Mouse (Mus musculus) thymus, adult 2 months (tissue): ENCODE measurements around the gene Tmed10.

ENCODE experiments used
- CTCF ChIP-seq: fragments of 200-500 bp; IDR thresholded peaks from 2 replicates; pipeline ENCODE4 v1.5.1; 2012; ENCODE audit warnings: mild to moderate bottlenecking, control low read depth, low read length, moderate library complexity, borderline replicate concordance; ENCODE audit not compliant: control insufficient read depth, poor library complexity, insufficient read depth; ENCODE audit errors: extremely low read depth
- POLR2A ChIP-seq: fragments of 200-500 bp; IDR thresholded peaks from 2 replicates; pipeline ENCODE4 v1.6.1; 2012; ENCODE audit warnings: mild to moderate bottlenecking, low read length, control low read depth, moderate library complexity; ENCODE audit not compliant: control insufficient read depth, poor library complexity, insufficient read depth; ENCODE audit errors: extremely low read depth

DNA sequence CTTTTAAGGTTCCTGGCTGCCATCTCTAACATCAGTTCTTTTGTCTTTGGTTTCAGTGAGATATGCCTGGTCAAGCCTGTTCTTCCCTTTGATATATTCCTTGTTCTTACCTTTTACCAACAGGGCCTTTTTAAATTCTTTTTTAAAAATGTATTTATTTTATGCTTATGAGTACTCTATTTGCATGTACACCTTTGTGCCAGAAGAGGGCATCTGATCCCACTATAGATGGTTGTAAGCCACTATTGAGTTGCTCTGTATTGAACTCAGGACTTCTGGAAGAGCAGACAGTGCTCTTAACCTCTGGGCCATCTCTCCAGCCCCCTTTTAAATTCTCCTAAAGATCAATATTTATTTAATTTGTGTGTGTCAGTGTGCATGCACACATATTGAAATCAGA is 81.7 kb downstream of the Tmed10 start:
- TF ChIP-seq CTCF (no peak), POLR2A (no peak)
